Mouse (Mus musculus): Measurements from ENCODE around the gene Ush1c. TPM values are rescaled to one million over a fixed set of nuclear protein-coding genes. Genes with fewer than 3 reads are reported as not detected.

The Ush1c gene
- total and polyA plus RNA-seq, 3 experiments, result not detected

DNA sequence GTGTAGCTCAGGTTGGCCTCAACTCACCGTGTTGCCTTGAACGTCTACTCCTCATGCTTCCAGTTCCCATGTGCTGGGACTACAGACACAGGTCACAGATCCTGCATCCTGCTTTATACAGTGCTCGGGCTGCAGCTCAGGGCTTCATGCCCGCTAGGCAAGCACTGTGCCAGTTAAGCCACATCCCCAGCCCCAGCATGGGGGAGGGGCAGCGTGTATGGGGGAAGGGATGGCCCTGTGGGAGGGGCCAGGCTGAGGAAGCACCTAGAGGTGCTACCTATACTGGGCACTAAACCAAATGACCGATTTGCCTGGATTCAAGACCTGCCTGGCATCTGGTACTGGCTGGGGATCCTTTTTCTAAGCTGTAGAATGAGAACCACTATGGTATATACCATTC is 38.3 kb downstream of the Ush1c start:
- Histone ChIP-seq H3K4me1 (ENCODE audit: control insufficient read depth in 1 of 2, insufficient read depth in 2 of 2, low read length in 2 of 2) (no peaks in the 10 kb centered on the region), H3K79me2 (ENCODE audit: control insufficient read depth, insufficient read depth, low read length, poor library complexity) (no peaks in the 10 kb centered on the region), H3K36me3 (ENCODE audit: control insufficient read depth in 1 of 2, insufficient read depth in 2 of 2, low read length in 2 of 2) (no peaks in the 10 kb centered on the region), H3K9ac (ENCODE audit: control insufficient read depth, low read depth, low read length, poor library complexity, severe bottlenecking) (no peak overlapping the region), H3K27ac (ENCODE audit: control insufficient read depth, low read depth, low read length) (no peak overlapping the region), H3K4me3 (ENCODE audit: control insufficient read depth in 1 of 2, insufficient read depth in 1 of 2, low read depth in 2 of 2, low read length in 2 of 2) (no peak overlapping the region), H3K9me3 (replicated peaks; ENCODE audit: insufficient read depth, low read length) (no peaks in the 10 kb centered on the region), H3K27me3 (ENCODE audit: control insufficient read depth in 1 of 2, insufficient read depth in 2 of 2, low read length in 2 of 2) (no peaks in the 10 kb centered on the region)
- DNase-seq (ENCODE audit: low read depth, low spot score), result no peak
- TF ChIP-seq E2F4 (IDR thresholded peaks at IDR 0.05; ENCODE audit: borderline replicate concordance, low read depth, low read length) (no peak), GATA1 (IDR thresholded peaks at IDR 0.05; ENCODE audit: low read depth, low read length) (no peak), TCF12 (IDR thresholded peaks at IDR 0.05; ENCODE audit: low read depth, low read length) (no peak), ELF1 (IDR thresholded peaks at IDR 0.05; ENCODE audit: low read depth, low read length) (no peak), RCOR1 (IDR thresholded peaks at IDR 0.05; ENCODE audit: low read depth, low read length) (no peak), CHD2 (IDR thresholded peaks at IDR 0.05; ENCODE audit: low read length) (no peak), SIN3A (IDR thresholded peaks at IDR 0.05; ENCODE audit: low read length) (no peak), ETS1 (IDR thresholded peaks at IDR 0.05; ENCODE audit: low read depth, low read length) (no peak)

DNA sequence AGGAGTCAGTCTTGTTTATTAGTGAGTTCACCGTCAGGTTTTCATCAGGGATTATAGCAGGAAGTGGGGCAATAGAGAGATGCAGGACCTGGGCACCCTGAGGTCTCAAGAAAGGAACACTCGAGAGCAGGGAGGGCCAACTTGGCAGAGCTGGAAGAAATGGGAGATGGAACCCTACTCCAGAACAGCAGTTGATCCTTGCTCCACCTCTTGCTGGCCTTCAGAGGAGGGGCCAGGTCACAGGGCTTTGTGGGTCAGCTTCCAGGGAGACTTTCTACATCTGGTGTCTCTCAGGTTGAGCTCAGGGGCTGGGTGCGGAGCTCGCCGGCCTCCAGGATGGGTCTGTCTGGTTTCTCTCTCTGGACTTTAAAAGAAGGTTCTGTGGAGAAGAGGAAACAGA is 42.9 kb downstream of the Ush1c start:
- DNase-seq (ENCODE audit: low read depth, low spot score), result no peak
- no peaks in the 10 kb centered on the region for H3K36me3 ChIP-seq (ENCODE audit: control insufficient read depth in 1 of 2, insufficient read depth in 2 of 2, low read length in 2 of 2)
- no peaks in the 10 kb centered on the region for H3K27me3 ChIP-seq (ENCODE audit: control insufficient read depth in 1 of 2, insufficient read depth in 2 of 2, low read length in 2 of 2)

DNA sequence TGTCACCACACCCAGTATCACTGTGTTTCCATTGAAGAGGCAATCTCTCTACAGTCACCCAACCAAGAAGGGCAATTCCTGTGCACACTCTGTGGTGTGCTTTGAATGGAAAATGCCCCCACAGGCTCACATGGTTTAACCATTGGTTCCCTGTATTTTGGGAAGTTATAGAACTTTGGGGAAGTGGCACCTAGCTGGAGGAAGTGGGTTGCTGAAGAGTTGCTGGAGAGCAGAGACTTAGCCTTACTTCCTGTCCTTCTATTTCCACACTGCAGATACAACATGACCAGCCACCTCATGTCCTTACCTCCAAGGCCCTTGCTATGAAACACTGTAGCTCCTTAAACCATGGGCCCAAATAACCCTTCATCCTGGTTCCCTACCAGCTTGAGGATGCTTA is 54.1 kb downstream of the Ush1c start:
- no peaks in the 10 kb centered on the region for H3K27me3 ChIP-seq (ENCODE audit: control insufficient read depth in 1 of 2, insufficient read depth in 2 of 2, low read length in 2 of 2)

More for the DNA sequence above, 42.9 kb downstream of the Ush1c start:
- H3K79me2 ChIP-seq (ENCODE audit: control insufficient read depth, insufficient read depth, low read length, poor library complexity), result no peaks in the 10 kb centered on the region
- no peak overlapping the region for H3K27ac ChIP-seq (ENCODE audit: control insufficient read depth, low read depth, low read length)
- H3K9me3 ChIP-seq (replicated peaks; ENCODE audit: insufficient read depth, low read length), result no peaks in the 10 kb centered on the region
- no peaks in the 10 kb centered on the region for H3K4me1 ChIP-seq (ENCODE audit: control insufficient read depth in 1 of 2, insufficient read depth in 2 of 2, low read length in 2 of 2)
- TF ChIP-seq RCOR1 (IDR thresholded peaks at IDR 0.05; ENCODE audit: low read depth, low read length) (no peak), RAD21 (IDR thresholded peaks at IDR 0.05; ENCODE audit: low read depth, low read length) (no peak), ETS1 (IDR thresholded peaks at IDR 0.05; ENCODE audit: low read depth, low read length) (no peak), CHD2 (IDR thresholded peaks at IDR 0.05; ENCODE audit: low read length) (no peak), BHLHE40 (IDR thresholded peaks at IDR 0.05; ENCODE audit: borderline replicate concordance, low read depth, low read length) (no peak), POLR2AphosphoS5 (IDR thresholded peaks at IDR 0.05; ENCODE audit: borderline replicate concordance, low read depth, low read length) (no peak), MEF2A (IDR thresholded peaks at IDR 0.05; ENCODE audit: extremely low read depth, insufficient replicate concordance, low read depth, low read length, poor library complexity, severe bottlenecking) (no peak), HCFC1 (IDR thresholded peaks at IDR 0.05; ENCODE audit: low read depth, low read length) (no peak), ZNF384 (IDR thresholded peaks at IDR 0.05; ENCODE audit: low read depth, low read length) (no peak), GABPA (IDR thresholded peaks at IDR 0.05; ENCODE audit: low read depth, low read length) (no peak), NRF1 (IDR thresholded peaks at IDR 0.05; ENCODE audit: insufficient read depth, low read depth, low read length, poor library complexity, severe bottlenecking) (no peak), POLR2A (IDR thresholded peaks at IDR 0.05; ENCODE audit: control insufficient read depth in 1 of 2, insufficient read depth in 1 of 2, low read depth in 1 of 2, low read length in 2 of 2, poor library complexity in 1 of 2) (no peak), E2F4 (IDR thresholded peaks at IDR 0.05; ENCODE audit: borderline replicate concordance, low read depth, low read length) (no peak), JUND (IDR thresholded peaks at IDR 0.05; ENCODE audit: low read depth, low read length) (no peak), KAT2A (conservative IDR thresholded peaks at IDR 0.05; ENCODE audit: low read depth, low read length) (no peak), NELFE (IDR thresholded peaks at IDR 0.05; ENCODE audit: low read depth, low read length) (no peak), MYB (IDR thresholded peaks at IDR 0.05; ENCODE audit: low read depth, low read length) (no peak), POLR2AphosphoS2 (IDR thresholded peaks at IDR 0.05; ENCODE audit: low read length) (no peak)
- no peak overlapping the region for H3K4me3 ChIP-seq (ENCODE audit: control insufficient read depth in 1 of 2, insufficient read depth in 1 of 2, low read depth in 2 of 2, low read length in 2 of 2)
- H3K9ac ChIP-seq (ENCODE audit: control insufficient read depth, low read depth, low read length, poor library complexity, severe bottlenecking), result no peak overlapping the region

More for the DNA sequence above, 54.1 kb downstream of the Ush1c start:
- Histone ChIP-seq H3K9ac (ENCODE audit: control insufficient read depth, low read depth, low read length, poor library complexity, severe bottlenecking) (no peak overlapping the region), H3K27ac (ENCODE audit: control insufficient read depth, low read depth, low read length) (no peak overlapping the region), H3K9me3 (replicated peaks; ENCODE audit: insufficient read depth, low read length) (no peaks in the 10 kb centered on the region), H3K79me2 (ENCODE audit: control insufficient read depth, insufficient read depth, low read length, poor library complexity) (no peaks in the 10 kb centered on the region), H3K36me3 (ENCODE audit: control insufficient read depth in 1 of 2, insufficient read depth in 2 of 2, low read length in 2 of 2) (no peaks in the 10 kb centered on the region), H3K4me1 (ENCODE audit: control insufficient read depth in 1 of 2, insufficient read depth in 2 of 2, low read length in 2 of 2) (no peaks in the 10 kb centered on the region), H3K4me3 (ENCODE audit: control insufficient read depth in 1 of 2, insufficient read depth in 1 of 2, low read depth in 2 of 2, low read length in 2 of 2) (no peak overlapping the region)
- TF ChIP-seq MEF2A (IDR thresholded peaks at IDR 0.05; ENCODE audit: extremely low read depth, insufficient replicate concordance, low read depth, low read length, poor library complexity, severe bottlenecking), result no peak
- no peak for TF ChIP-seq ZMIZ1 (IDR thresholded peaks at IDR 0.05; ENCODE audit: low read depth, low read length)
- TF ChIP-seq POLR2A (IDR thresholded peaks at IDR 0.05; ENCODE audit: control insufficient read depth in 1 of 2, insufficient read depth in 1 of 2, low read depth in 1 of 2, low read length in 2 of 2, poor library complexity in 1 of 2), result no peak
- TF ChIP-seq ZNF384 (IDR thresholded peaks at IDR 0.05; ENCODE audit: low read depth, low read length), result no peak
- no peak for TF ChIP-seq CTCF (IDR thresholded peaks at IDR 0.05 in 2 of 3, conservative IDR thresholded peaks at IDR 0.05 in 1 of 3; ENCODE audit: control insufficient read depth in 1 of 3, insufficient read depth in 1 of 3, low read depth in 2 of 3, low read length in 3 of 3, poor library complexity in 1 of 3, severe bottlenecking in 1 of 3)
- TF ChIP-seq KAT2A (conservative IDR thresholded peaks at IDR 0.05; ENCODE audit: low read depth, low read length), result no peak
- no peak for TF ChIP-seq MAFK (IDR thresholded peaks at IDR 0.05; ENCODE audit: borderline replicate concordance, low read depth, low read length)
- no peak for TF ChIP-seq BHLHE40 (IDR thresholded peaks at IDR 0.05; ENCODE audit: borderline replicate concordance, low read depth, low read length)
- TF ChIP-seq TAL1 (IDR thresholded peaks at IDR 0.05; ENCODE audit: low read length), result no peak
- no peak for DNase-seq (ENCODE audit: low read depth, low spot score)
